Mouse (Mus musculus): ENCODE measurements around the gene Ear14. TPM values are rescaled to one million over a fixed set of nuclear protein-coding genes. Genes with fewer than 3 reads are reported as not detected.
"Not testable (repeated sequence)": the region's sequence is repeated elsewhere in the genome, so short reads cannot be mapped to it uniquely, and the experiment has no call there.

The Ear14 gene
- not detected in 2 replicates for polyA plus RNA-seq (2015; fragmentation: Nextera tagmentation; extraction: Ambion mirVana)

- Histone ChIP-seq H3K9me3 (no peaks in the 10 kb centered on the region), H3K4me2 (replicated peaks) (no peak within 1 kb of the TSS), H3K36me3 (no peaks in the 10 kb centered on the region), H3K4me3 (no peak within 1 kb of the TSS), H3K27ac (replicated peaks) (no peak within 1 kb of the TSS), H3K9ac (replicated peaks) (no peak within 1 kb of the TSS), H3K27me3 (no peaks in the 10 kb centered on the region), H3K4me1 (no peaks in the 10 kb centered on the region)
- 90% methylated on average over 2 of the region's 2 CpGs for WGBS
- no peak for ATAC-seq (replicated peaks)
Measured at GRCm38 (mm10) chr14:51203115-51203514, at the start of gene Ear14. Ear14 (plus strand) TSS chr14:51203391.

- no peaks in the 10 kb centered on the region for H3K27me3 ChIP-seq
- WGBS: 87% methylated on average over 5 of the region's 5 CpGs
- no peak overlapping the region for H3K4me3 ChIP-seq
- no peak overlapping the region for H3K9ac ChIP-seq (replicated peaks)
- H3K4me1 ChIP-seq: no peaks in the 10 kb centered on the region
- no peak for ATAC-seq (replicated peaks)
- no peaks in the 10 kb centered on the region for H3K36me3 ChIP-seq
- no peak overlapping the region for H3K4me2 ChIP-seq (replicated peaks)
- H3K9me3 ChIP-seq: no peaks in the 10 kb centered on the region
- no peak overlapping the region for H3K27ac ChIP-seq (replicated peaks)
Measured at GRCm38 (mm10) chr14:51156056-51156735, 47.0 kb upstream of the Ear14 start.

- no peak overlapping the region for H3K27ac ChIP-seq (replicated peaks)
- H3K4me3 ChIP-seq: no peak overlapping the region
- no peak overlapping the region for H3K4me2 ChIP-seq (replicated peaks)
- H3K4me1 ChIP-seq: no peaks in the 10 kb centered on the region
- no peaks in the 10 kb centered on the region for H3K27me3 ChIP-seq
- no peak overlapping the region for H3K9ac ChIP-seq (replicated peaks)
- WGBS: 74% methylated on average over 4 of the region's 4 CpGs
- no peak for ATAC-seq (replicated peaks)
- no peaks in the 10 kb centered on the region for H3K9me3 ChIP-seq
- H3K36me3 ChIP-seq: no peaks in the 10 kb centered on the region
Measured at GRCm38 (mm10) chr14:51156736-51157068, 46.5 kb upstream of the Ear14 start.

- Histone ChIP-seq H3K9me3 (no peaks in the 10 kb centered on the region), H3K4me1 (no peaks in the 10 kb centered on the region), H3K27me3 (no peaks in the 10 kb centered on the region), H3K4me2 (replicated peaks) (no peak overlapping the region), H3K4me3 (no peak overlapping the region), H3K9ac (replicated peaks) (no peak overlapping the region), H3K27ac (replicated peaks) (no peak overlapping the region), H3K36me3 (no peaks in the 10 kb centered on the region)
- 87% methylated on average over 1 of the region's 1 CpGs for WGBS
- no peak for ATAC-seq (replicated peaks)
Measured at GRCm38 (mm10) chr14:51157072-51157471, 46.1 kb upstream of the Ear14 start.

- H3K36me3 ChIP-seq; H3K4me1 ChIP-seq; ATAC-seq (replicated peaks); H3K9ac ChIP-seq (replicated peaks); H3K4me2 ChIP-seq (replicated peaks); H3K27me3 ChIP-seq; H3K4me3 ChIP-seq; H3K27ac ChIP-seq (replicated peaks); H3K9me3 ChIP-seq: not testable (repeated sequence)
- WGBS: 87% methylated on average over 3 of the region's 3 CpGs
Measured at GRCm38 (mm10) chr14:51161976-51162375, 41.2 kb upstream of the Ear14 start, which contains the start of gene Rnase2b. Rnase2b (plus strand) TSS chr14:51162260.

GRCm38 (mm10) chr14:51163323-51163722, 39.9 kb upstream of the Ear14 start:
- not testable (repeated sequence) for H3K27me3 ChIP-seq; H3K36me3 ChIP-seq; H3K4me3 ChIP-seq; H3K4me1 ChIP-seq; H3K4me2 ChIP-seq (replicated peaks); H3K27ac ChIP-seq (replicated peaks); H3K9ac ChIP-seq (replicated peaks); ATAC-seq (replicated peaks); H3K9me3 ChIP-seq
- WGBS: 87% methylated on average over 6 of the region's 6 CpGs

- no peak for ATAC-seq (replicated peaks)
- 100% methylated on average over 1 of the region's 1 CpGs for WGBS
- Histone ChIP-seq H3K9me3 (no peaks in the 10 kb centered on the region), H3K27ac (replicated peaks) (no peak overlapping the region), H3K4me1 (no peaks in the 10 kb centered on the region), H3K9ac (replicated peaks) (no peak overlapping the region), H3K27me3 (no peaks in the 10 kb centered on the region), H3K4me2 (replicated peaks) (no peak overlapping the region), H3K36me3 (no peaks in the 10 kb centered on the region), H3K4me3 (no peak overlapping the region)
Measured at GRCm38 (mm10) chr14:51165435-51165834, 37.8 kb upstream of the Ear14 start.

DNA sequence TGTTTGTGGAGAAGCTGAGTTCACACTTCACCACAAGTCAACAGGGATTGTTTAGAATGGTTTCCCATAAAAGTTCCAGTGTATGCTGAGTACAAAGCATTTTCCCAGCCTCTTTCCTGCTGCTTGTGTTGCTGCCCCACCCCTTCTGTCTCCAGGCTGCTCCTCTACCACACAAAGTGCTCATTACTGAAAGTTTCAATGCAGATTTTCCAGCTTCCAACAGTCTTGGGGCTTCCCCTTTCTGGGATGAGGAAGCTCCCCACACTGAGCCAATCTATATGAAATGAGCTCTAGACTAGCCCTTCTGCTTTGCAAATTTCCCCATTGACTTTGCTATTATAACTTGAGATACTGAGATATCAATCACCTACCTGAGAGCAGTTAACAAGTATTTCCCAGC, 37.1 kb upstream of the Ear14 start:
- Histone ChIP-seq H3K9me3 (no peaks in the 10 kb centered on the region), H3K4me3 (no peak overlapping the region), H3K27me3 (no peaks in the 10 kb centered on the region), H3K36me3 (no peaks in the 10 kb centered on the region), H3K27ac (replicated peaks) (no peak overlapping the region), H3K4me1 (no peaks in the 10 kb centered on the region), H3K4me2 (replicated peaks) (no peak overlapping the region), H3K9ac (replicated peaks) (no peak overlapping the region)
- ATAC-seq (replicated peaks): no peak

GRCm38 (mm10) chr14:51172095-51172865, 30.9 kb upstream of the Ear14 start:
- not testable (repeated sequence) for H3K9me3 ChIP-seq; H3K27me3 ChIP-seq; H3K27ac ChIP-seq (replicated peaks); ATAC-seq (replicated peaks); H3K4me2 ChIP-seq (replicated peaks); H3K36me3 ChIP-seq; H3K4me1 ChIP-seq; H3K4me3 ChIP-seq; H3K9ac ChIP-seq (replicated peaks)
- WGBS: 37% methylated on average over 9 of the region's 9 CpGs

DNA sequence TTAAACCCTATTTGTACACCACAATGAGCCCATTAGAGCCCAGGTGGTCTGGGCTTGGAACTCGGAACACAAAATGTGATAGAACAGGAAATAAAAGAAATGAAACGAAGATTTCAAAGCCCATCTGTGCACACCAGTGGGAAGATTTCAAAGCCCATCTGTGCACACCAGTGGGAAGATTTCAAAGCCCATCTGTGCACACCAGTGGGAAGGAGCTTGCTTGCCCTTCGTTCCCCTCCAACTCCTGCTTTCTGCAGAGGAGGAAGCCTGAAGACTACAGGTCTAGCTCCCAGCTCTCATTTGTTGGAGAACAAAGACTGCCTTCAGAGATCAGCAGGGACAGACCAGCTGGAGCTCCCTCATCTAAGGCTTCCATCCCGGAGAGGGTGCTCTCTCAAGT, 30.2 kb upstream of the Ear14 start:
- H3K4me2 ChIP-seq (replicated peaks); H3K4me3 ChIP-seq; ATAC-seq (replicated peaks); H3K9me3 ChIP-seq; H3K27ac ChIP-seq (replicated peaks); H3K36me3 ChIP-seq; H3K4me1 ChIP-seq; H3K27me3 ChIP-seq; H3K9ac ChIP-seq (replicated peaks): not testable (repeated sequence)
- WGBS: 23% methylated on average over 4 of the region's 4 CpGs

DNA sequence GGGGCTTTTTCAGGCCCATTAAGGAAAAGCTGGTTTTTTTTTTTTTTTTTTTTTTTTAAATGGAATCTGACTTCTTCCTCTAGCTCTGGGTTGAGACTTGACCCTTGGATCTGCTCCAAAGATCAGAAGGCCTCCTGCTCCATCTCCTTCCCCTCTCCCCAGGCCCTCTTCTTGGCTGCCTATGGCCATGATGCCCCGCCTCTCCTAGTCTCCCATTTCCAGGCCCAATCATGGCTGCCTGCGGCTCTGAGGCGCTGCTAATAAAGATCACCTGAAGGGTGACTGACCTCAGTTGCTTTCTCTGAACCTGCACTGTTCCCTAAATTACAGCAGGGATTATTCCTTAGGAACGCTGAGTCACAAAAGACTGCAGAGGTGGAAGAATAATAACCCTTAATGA, 29.3 kb upstream of the Ear14 start:
- H3K4me1 ChIP-seq: no peaks in the 10 kb centered on the region
- no peak overlapping the region for H3K4me3 ChIP-seq
- H3K9ac ChIP-seq (replicated peaks): no peak overlapping the region
- no peaks in the 10 kb centered on the region for H3K36me3 ChIP-seq
- no peaks in the 10 kb centered on the region for H3K9me3 ChIP-seq
- H3K27me3 ChIP-seq: no peaks in the 10 kb centered on the region
- WGBS: 62% methylated on average over 4 of the region's 4 CpGs
- no peak overlapping the region for H3K4me2 ChIP-seq (replicated peaks)
- ATAC-seq (replicated peaks): no peak
- H3K27ac ChIP-seq (replicated peaks): no peak overlapping the region

DNA sequence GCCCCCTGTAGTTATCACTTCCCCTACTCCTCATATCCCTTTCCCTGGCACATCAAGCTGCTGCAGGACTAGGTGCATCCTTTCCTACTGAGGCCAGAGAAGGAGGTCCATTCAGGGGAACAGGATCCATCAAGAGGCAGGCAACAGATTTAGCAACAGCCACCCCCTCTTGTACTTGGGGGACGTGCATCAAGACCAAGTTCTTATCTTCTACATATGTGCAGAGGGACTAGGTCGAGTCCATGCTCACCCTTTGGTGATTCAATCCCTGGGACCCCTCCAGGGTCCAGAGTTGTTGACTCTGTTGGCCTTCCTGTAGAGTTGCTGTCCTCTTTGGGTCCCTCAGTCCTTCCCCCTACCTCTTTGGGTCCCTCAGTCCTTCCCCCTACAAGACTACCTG, 22.1 kb upstream of the Ear14 start:
- 81% methylated on average over 2 of the region's 2 CpGs for WGBS
- not testable (repeated sequence) for H3K9me3 ChIP-seq; H3K36me3 ChIP-seq; H3K9ac ChIP-seq (replicated peaks); H3K27ac ChIP-seq (replicated peaks); H3K4me3 ChIP-seq; ATAC-seq (replicated peaks); H3K4me1 ChIP-seq; H3K4me2 ChIP-seq (replicated peaks); H3K27me3 ChIP-seq

DNA sequence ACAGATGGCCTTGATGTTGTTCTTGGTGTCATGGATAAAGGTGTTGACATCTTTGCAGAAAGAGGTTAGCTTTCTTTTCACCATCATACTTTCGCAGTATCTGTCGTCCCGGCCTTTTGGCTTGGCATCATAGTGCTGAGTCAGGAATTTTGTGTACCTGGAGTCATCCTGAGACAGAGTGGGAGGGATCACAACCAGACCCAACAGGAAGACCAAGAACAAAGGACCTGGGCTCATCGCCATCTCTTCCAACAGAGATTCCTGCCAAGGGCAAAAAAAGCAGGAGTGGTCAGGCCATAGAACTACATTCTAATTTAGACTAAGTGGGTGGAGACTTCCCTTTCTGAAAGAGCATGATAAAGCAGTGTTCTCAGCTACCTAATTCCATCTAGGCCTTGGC, 7.5 kb upstream of the Ear14 start:
- Histone ChIP-seq H3K27ac (replicated peaks) (no peak overlapping the region), H3K4me1 (no peaks in the 10 kb centered on the region), H3K4me3 (no peak overlapping the region), H3K9me3 (no peaks in the 10 kb centered on the region), H3K9ac (replicated peaks) (no peak overlapping the region), H3K4me2 (replicated peaks) (no peak overlapping the region), H3K27me3 (no peaks in the 10 kb centered on the region), H3K36me3 (no peaks in the 10 kb centered on the region)
- 87% methylated on average over 4 of the region's 4 CpGs for WGBS
- no peak for ATAC-seq (replicated peaks)

Measured in forebrain, embryonic 15.5 days (tissue).